Mouse (Mus musculus) stomach, postnatal 0 days (tissue): ENCODE measurements around the gene Fcgrt. TPM values are rescaled to one million over a fixed set of nuclear protein-coding genes. Genes with fewer than 3 reads are reported as not detected.

Experiments
- ATAC-seq: fragments of 200-750 bp; cut with Nextera tagmentation; 2 replicates; pipeline ENCODE4 v1.8.0; 2017; ENCODE audit not compliant: low FRiP score, low TSS enrichment
- DNase-seq: peaks from one replicate; pipeline ENCODE4 v3.0.0-alpha.2; 2016; ENCODE audit warnings: low spot score
- H3K27ac ChIP-seq: fragments of 300-500 bp; sonication (generic); replicated peaks from 2 replicates; pipeline ENCODE4 v1.5.1; 2014; ENCODE audit warnings: mild to moderate bottlenecking, control low read depth
- H3K27me3 ChIP-seq: fragments of 300-500 bp; sonication (generic); 2 replicates; pipeline ENCODE4 v1.6.1; 2014; ENCODE audit warnings: low read length; ENCODE audit not compliant: control insufficient read depth, insufficient read depth
- H3K36me3 ChIP-seq: fragments of 300-500 bp; sonication (generic); 2 replicates; pipeline ENCODE4 v1.6.1; 2014; ENCODE audit warnings: low read length, mixed read lengths; ENCODE audit not compliant: control insufficient read depth, insufficient read depth
- H3K4me1 ChIP-seq: fragments of 300-500 bp; sonication (generic); replicated peaks from 2 replicates; pipeline ENCODE4 v1.6.1; 2014; ENCODE audit warnings: antibody characterized with exemption; ENCODE audit not compliant: control insufficient read depth, insufficient read depth
- H3K4me2 ChIP-seq: fragments of 300-500 bp; sonication (generic); replicated peaks from 2 replicates; pipeline ENCODE4 v1.6.1; 2014; ENCODE audit warnings: low read depth, mild to moderate bottlenecking, control low read depth, moderate library complexity
- H3K4me3 ChIP-seq: fragments of 300-500 bp; sonication (generic); 2 replicates; pipeline ENCODE4 v1.5.1; 2014; ENCODE audit warnings: low read depth, low read length, control low read depth
- H3K9ac ChIP-seq: fragments of 300-500 bp; sonication (generic); 2 replicates; pipeline ENCODE4 v1.6.1; 2014; ENCODE audit warnings: mild to moderate bottlenecking, low read length, control low read depth, mixed read lengths
- H3K9me3 ChIP-seq: fragments of 300-500 bp; sonication (generic); 2 replicates; pipeline ENCODE4 v1.6.1; 2016; ENCODE audit warnings: low read length; ENCODE audit not compliant: control insufficient read depth
- CTCF ChIP-seq: IDR thresholded peaks from 2 replicates; pipeline ENCODE4 v1.5.1; 2016; ENCODE audit warnings: antibody characterized with exemption, low read depth, mild to moderate bottlenecking, moderate library complexity
- EP300 ChIP-seq: optimal IDR thresholded peaks from 2 replicates; pipeline ENCODE3; 2016; ENCODE audit warnings: antibody characterized with exemption
- WGBS: fragments of 180-500 bp; shearing (Covaris S2); extraction: QIAGEN DNeasy Blood & Tissue Kit; methylation state at CpG from one replicate; pipeline ENCODE4 v1.1.7; 2014; 5-methylcytosine and 5-hydroxymethylcytosine counted together
- polyA plus RNA-seq: library from polyadenylated mRNA; unstranded; fragments of >200 nt; fragmentation: Nextera tagmentation; extraction: Ambion mirVana; gene quantifications from 2 replicates; pipeline ENCODE4 v1.2.1, GENCODE M21; 2015

The Fcgrt gene
- polyA plus RNA-seq, 1 experiment from 2014 or later = 76.1 TPM

- no peak for DNase-seq
- 87% methylated on average over 11 of the region's 11 CpGs for WGBS
- H3K4me2 ChIP-seq = no peak overlapping the region
- peaks cover 8% of the 10 kb centered on the region; the same call in 1 of the 2 replicates for H3K4me1 ChIP-seq
- no peaks in the 10 kb centered on the region for H3K9me3 ChIP-seq
- no peak overlapping the region for H3K9ac ChIP-seq
- TF ChIP-seq CTCF (no peak), EP300 (no peak)
- no peak overlapping the region for H3K27ac ChIP-seq
- H3K36me3 ChIP-seq = peaks cover 6% of the 10 kb centered on the region
- H3K27me3 ChIP-seq = no peaks in the 10 kb centered on the region
- no peak overlapping the region for H3K4me3 ChIP-seq
- ATAC-seq = no peak
Observed at GRCm38 (mm10) chr7:45147899-45148298, 44.2 kb upstream of the Fcgrt start.

- Histone ChIP-seq H3K9me3 (no peaks in the 10 kb centered on the region), H3K4me1 (peaks cover 8% of the 10 kb centered on the region; the same call in 1 of the 2 replicates), H3K27me3 (no peaks in the 10 kb centered on the region), H3K36me3 (peaks cover 6% of the 10 kb centered on the region), H3K4me3 (no peak overlapping the region), H3K27ac (no peak overlapping the region), H3K9ac (no peak overlapping the region), H3K4me2 (no peak overlapping the region)
- no peak for ATAC-seq
- 92% methylated on average over 11 of the region's 11 CpGs for WGBS
- TF ChIP-seq EP300 (no peak), CTCF (no peak)
- no peak for DNase-seq
Observed at GRCm38 (mm10) chr7:45147267-45147666, 43.6 kb upstream of the Fcgrt start.

- 94% methylated on average over 8 of the region's 8 CpGs for WGBS
- no peak for ATAC-seq
- H3K27me3 ChIP-seq = no peaks in the 10 kb centered on the region
Observed at GRCm38 (mm10) chr7:45145460-45145859, 41.8 kb upstream of the Fcgrt start.

GRCm38 (mm10) chr7:45144368-45145174 is 40.9 kb upstream of the Fcgrt start:
- TF ChIP-seq EP300 = no peak
- no peak for TF ChIP-seq CTCF
- Histone ChIP-seq H3K9ac (no peak overlapping the region), H3K36me3 (peaks cover 6% of the 10 kb centered on the region), H3K4me1 (0 out of 2 replicates have a peak, but pooled peaks cover 2% of the 10 kb centered on the region), H3K4me2 (no peak overlapping the region), H3K27ac (0 out of 2 replicates have a peak overlapping the region, but pooled peaks have one; percentile 8), H3K27me3 (no peaks in the 10 kb centered on the region), H3K9me3 (no peaks in the 10 kb centered on the region), H3K4me3 (no peak overlapping the region)
- no peak for DNase-seq
- WGBS = 75% methylated on average over 13 of the region's 13 CpGs
- no peak; the same call in 1 of the 2 replicates for ATAC-seq

More at GRCm38 (mm10) chr7:45145460-45145859, 41.8 kb upstream of the Fcgrt start:
- no peak for DNase-seq
- H3K36me3 ChIP-seq = peaks cover 6% of the 10 kb centered on the region
- H3K4me3 ChIP-seq = no peak overlapping the region
- no peak overlapping the region for H3K4me2 ChIP-seq
- no peak for TF ChIP-seq EP300
- TF ChIP-seq CTCF = no peak
- H3K27ac ChIP-seq = no peak overlapping the region
- H3K9ac ChIP-seq = no peak overlapping the region
- 0 out of 2 replicates have a peak, but pooled peaks cover 2% of the 10 kb centered on the region for H3K4me1 ChIP-seq
- H3K9me3 ChIP-seq = no peaks in the 10 kb centered on the region

GRCm38 (mm10) chr7:45141914-45142313 is 38.3 kb upstream of the Fcgrt start:
- Histone ChIP-seq H3K9ac (no peak overlapping the region), H3K4me3 (no peak overlapping the region), H3K36me3 (peaks cover 6% of the 10 kb centered on the region)

GRCm38 (mm10) chr7:45141319-45141718 is 37.7 kb upstream of the Fcgrt start:
- 89% methylated on average over 3 of the region's 3 CpGs for WGBS
- ATAC-seq = no peak
- no peak for TF ChIP-seq EP300
- no peak for TF ChIP-seq CTCF
- Histone ChIP-seq H3K4me3 (no peak overlapping the region), H3K9me3 (no peaks in the 10 kb centered on the region), H3K4me1 (no peaks in the 10 kb centered on the region), H3K27me3 (no peaks in the 10 kb centered on the region), H3K36me3 (peaks cover 4% of the 10 kb centered on the region), H3K27ac (no peak overlapping the region), H3K9ac (no peak overlapping the region), H3K4me2 (no peak overlapping the region)
- no peak for DNase-seq

More at GRCm38 (mm10) chr7:45141914-45142313, 38.3 kb upstream of the Fcgrt start:
- DNase-seq (no peak), ATAC-seq (no peak)
- no peak overlapping the region for H3K4me2 ChIP-seq
- no peak overlapping the region for H3K27ac ChIP-seq
- H3K9me3 ChIP-seq = no peaks in the 10 kb centered on the region
- TF ChIP-seq CTCF (no peak), EP300 (no peak)
- no peaks in the 10 kb centered on the region for H3K4me1 ChIP-seq
- H3K27me3 ChIP-seq = no peaks in the 10 kb centered on the region
- 92% methylated on average over 5 of the region's 5 CpGs for WGBS
